In the genomic region with DNA sequence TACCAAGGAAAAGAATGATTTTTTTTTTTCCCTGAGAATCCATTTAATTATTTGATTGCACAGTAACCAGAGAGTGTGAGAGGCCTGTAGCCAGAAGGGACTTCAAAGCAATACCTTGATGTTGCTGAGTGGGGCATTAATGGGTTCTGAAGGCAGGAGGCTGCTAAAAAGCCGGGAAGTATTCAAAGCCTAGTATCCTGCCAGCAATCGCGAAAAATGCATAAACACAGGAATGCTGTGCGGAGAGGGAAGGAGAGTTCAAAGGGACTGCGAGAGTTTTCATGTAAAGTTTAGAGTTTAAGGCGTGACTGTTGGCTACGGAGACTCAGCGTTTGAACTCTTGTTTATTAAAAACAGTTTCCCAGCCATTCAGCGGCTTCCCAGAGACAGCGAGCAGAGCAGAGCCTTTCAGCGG, we compare ENCODE assay signal across 10 mouse cellular contexts. TPM values are rescaled to one million over a fixed set of nuclear protein-coding genes. Genes with fewer than 3 reads are reported as not detected.
A peak's percentile ranks its signal among the peaks of the same experiment; 100 is the strongest.
DNase-seq lines count a peak whose midpoint lies in the region; ATAC-seq lines count a peak whose summit lies in the region.
"Had no signal": no experiment of that assay in that cellular context is flagged by ENCODE, and none has a peak within 500 bp of the region (broad histone marks: within the 10 kb centered on the region; RNA-seq: fewer than 3 reads in every experiment).

No protein-coding gene starts in this region.

- no peak overlapping the region for H3K27ac ChIP-seq in heart, embryonic 10.5 days
- H3K27ac ChIP-seq in midbrain, embryonic 13.5 days: no peak overlapping the region; the same call in 1 of the 2 replicates

- peak overlapping the region; percentile 32; the same call in 1 of the 2 replicates for H3K4me2 ChIP-seq in midbrain, embryonic 13.5 days (replicated peaks)

- no peaks in the 10 kb centered on the region for H3K9me3 ChIP-seq in heart, embryonic 10.5 days
- H3K9me3 ChIP-seq in midbrain, embryonic 13.5 days: no peaks in the 10 kb centered on the region

- peaks cover 9% of the 10 kb centered on the region for H3K4me1 ChIP-seq in heart, embryonic 10.5 days
- H3K4me1 ChIP-seq in midbrain, embryonic 13.5 days (replicated peaks): peaks cover 17% of the 10 kb centered on the region

- peak overlapping the region; percentile 31; the same call in 1 of the 2 replicates for H3K4me3 ChIP-seq in heart, embryonic 10.5 days
- no peak overlapping the region for H3K4me3 ChIP-seq in midbrain, embryonic 13.5 days (replicated peaks)

- H3K36me3 ChIP-seq in heart, embryonic 10.5 days: no peaks in the 10 kb centered on the region
- no peaks in the 10 kb centered on the region for H3K36me3 ChIP-seq in midbrain, embryonic 13.5 days

- WGBS in heart, embryonic 10.5 days: 7% methylated on average over 11 of the region's 11 CpGs
- WGBS in midbrain, embryonic 13.5 days: 2% methylated on average over 11 of the region's 11 CpGs

- no peak overlapping the region for H3K9ac ChIP-seq in midbrain, embryonic 13.5 days (replicated peaks)

- no peak for DNase-seq in heart, embryonic 10.5 days (ENCODE audit: low spot score)
- DNase-seq in heart, adult 8-10 months (ENCODE audit: low spot score): no peak
- DNase-seq in embryo, embryonic 11.5 days (ENCODE audit: low read depth, low spot score): peak; percentile 24
- DNase-seq in hindlimb bud, embryonic 11.5 days (ENCODE audit: extremely low spot score, low read depth, low spot score): peak; percentile 54
- no peak for DNase-seq in frontal cortex, postnatal 14 days (ENCODE audit: low spot score in 2 of 2)
- no peak for DNase-seq in gastrocnemius, postnatal 36 days
- DNase-seq: liver; thymus, postnatal 36 days had no signal

- H3K27me3 ChIP-seq in heart, embryonic 10.5 days (ENCODE audit: insufficient read depth, poor library complexity, severe bottlenecking): no peaks in the 10 kb centered on the region
- no peaks in the 10 kb centered on the region for H3K27me3 ChIP-seq in midbrain, embryonic 13.5 days

- ATAC-seq in midbrain, embryonic 13.5 days: no peak
- no peak for ATAC-seq in monocyte, adult 5-6 weeks (replicated peaks; ENCODE audit: insufficient number of reproducible peaks, low FRiP score, low TSS enrichment, poor library complexity, severe bottlenecking)

- intact Hi-C loops in gastrocnemius, postnatal 36 days (cut with DNase I): no loop called here

RNA-seq across cellular contexts. Expression of a gene that starts 41.5 kb away (rescaled TPM):
- 2.2 and 5.1 TPM in 2 replicates for polyA plus RNA-seq in heart, embryonic 10.5 days (2016; fragmentation: Nextera tagmentation; extraction: Ambion mirVana)
- 1 to 10 TPM; 3.7 to 7.3 (median 4.8) TPM for total RNA-seq in heart, adult 8-10 months (2022)
- 15.4 and 17.2 TPM in 2 replicates for polyA plus RNA-seq in midbrain, embryonic 13.5 days (2015; fragmentation: Nextera tagmentation; extraction: Ambion mirVana)
- 1.5 to 5.5 TPM (median 2.2 TPM) in 3 replicates for total RNA-seq in monocyte, adult 5-6 weeks (2017)
- 10 to 100 TPM in 1 of 2 experiments, 1 to 10 TPM in 1; 7.0 to 15.0 TPM for total RNA-seq in gastrocnemius, postnatal 36 days (2021)

Comparison
In these comparisons a context has a peak if more than half of its experiments do, and no peak if none do; other contexts are left out.
1. DNase-seq: peak in embryo, embryonic 11.5 days (single experiment) and hindlimb bud, embryonic 11.5 days (single experiment); none in heart, embryonic 10.5 days (single experiment), heart, adult 8-10 months (single experiment), frontal cortex, postnatal 14 days (0 of 2) and gastrocnemius, postnatal 36 days (0 of 2).